Mouse (Mus musculus) forebrain, postnatal 0 days (tissue): ENCODE measurements around the gene Olfr1282. TPM values are rescaled to one million over a fixed set of nuclear protein-coding genes. Genes with fewer than 3 reads are reported as not detected.

ENCODE experiments used
- ATAC-seq: fragments of 200-750 bp; cut with Nextera tagmentation; 2 replicates; pipeline ENCODE4 v1.8.0; 2017; ENCODE audit warnings: mild to moderate bottlenecking, moderate library complexity
- DNase-seq: peaks from one replicate; pipeline ENCODE4 v3.0.0-alpha.2; 2015
- H3K27ac ChIP-seq: fragments of 300-500 bp; sonication (generic); 2 replicates; pipeline ENCODE4 v1.5.1; 2014; ENCODE audit warnings: low read depth, mild to moderate bottlenecking, antibody characterized with exemption, low read length, moderate library complexity, mixed read lengths
- H3K27me3 ChIP-seq: fragments of 300-500 bp; sonication (generic); 2 replicates; pipeline ENCODE4 v1.6.1; 2014; ENCODE audit warnings: mild to moderate bottlenecking, low read length, mixed read lengths; ENCODE audit not compliant: insufficient read depth
- H3K36me3 ChIP-seq: fragments of 300-500 bp; sonication (generic); 2 replicates; pipeline ENCODE4 v1.6.1; 2014; ENCODE audit warnings: mild to moderate bottlenecking, moderate library complexity; ENCODE audit not compliant: insufficient read depth
- H3K4me1 ChIP-seq: fragments of 300-500 bp; sonication (generic); 2 replicates; pipeline ENCODE4 v1.6.1; 2014; ENCODE audit warnings: antibody characterized with exemption; ENCODE audit not compliant: insufficient read depth
- H3K4me2 ChIP-seq: fragments of 300-500 bp; sonication (generic); 2 replicates; pipeline ENCODE4 v1.6.1; 2014; ENCODE audit warnings: low read depth, mild to moderate bottlenecking, moderate library complexity
- H3K4me3 ChIP-seq: fragments of 300-500 bp; sonication (generic); 2 replicates; pipeline ENCODE4 v1.5.1; 2014; ENCODE audit warnings: low read depth, low read length, mixed read lengths
- H3K9ac ChIP-seq: fragments of 300-500 bp; sonication (generic); 2 replicates; pipeline ENCODE4 v1.6.1; 2014; ENCODE audit warnings: mild to moderate bottlenecking
- H3K9me3 ChIP-seq: fragments of 300-500 bp; sonication (generic); 2 replicates; pipeline ENCODE4 v1.6.1; 2016; ENCODE audit warnings: low read length
- CTCF ChIP-seq: sonication (generic); IDR thresholded peaks from 2 replicates; pipeline ENCODE4 v1.5.1; 2016; ENCODE audit warnings: antibody characterized with exemption, control low read depth, low read depth
- polyA plus RNA-seq: library from polyadenylated mRNA; unstranded; fragments of >200 nt; fragmentation: Nextera tagmentation; extraction: Ambion mirVana; gene quantifications from 2 replicates; pipeline ENCODE4 v1.2.1, GENCODE M21; 2015
- total RNA-seq: library from RNA; depleted of rRNA; stranded (reverse); fragments of >200 nt; gene quantifications from 2 replicates; pipeline ENCODE4 v1.2.3, GENCODE M21; 2014; rRNA removed

The Olfr1282 gene
- total and polyA plus RNA-seq, 2 experiments from 2014 or later: not detected

DNA sequence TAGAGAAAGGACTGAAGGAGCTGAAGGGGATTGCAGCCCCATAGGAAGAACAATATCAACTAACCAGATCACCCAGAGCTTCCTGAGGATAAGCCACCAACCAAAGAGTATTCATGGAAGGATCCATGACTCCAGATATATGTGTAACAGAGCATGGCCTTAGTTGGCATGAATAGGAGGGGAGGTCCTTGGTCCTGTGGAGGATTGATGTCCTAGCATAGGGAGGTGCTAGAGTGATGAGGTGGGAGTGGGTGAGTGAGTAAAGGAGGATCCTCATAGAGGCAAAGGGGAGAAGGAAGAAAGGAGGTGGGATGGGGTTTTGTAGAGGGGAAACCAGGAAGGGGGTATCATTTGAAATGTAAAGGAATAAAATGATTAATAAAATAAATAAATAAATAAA lies 37.3 kb downstream of the Olfr1282 start:
- DNase-seq (no peak), ATAC-seq (no peak)
- Histone ChIP-seq H3K9ac (no peak overlapping the region), H3K4me1 (no peaks in the 10 kb centered on the region), H3K36me3 (no peaks in the 10 kb centered on the region), H3K4me3 (no peak overlapping the region), H3K27ac (no peak overlapping the region), H3K27me3 (no peaks in the 10 kb centered on the region), H3K9me3 (no peaks in the 10 kb centered on the region), H3K4me2 (no peak overlapping the region)
- TF ChIP-seq CTCF: no peak

- ATAC-seq (no peak), DNase-seq (no peak)
- H3K4me2 ChIP-seq: no peak within 1 kb of the TSS
- H3K27me3 ChIP-seq: no peaks in the 10 kb centered on the region
- H3K9ac ChIP-seq: no peak within 1 kb of the TSS
- no peak for TF ChIP-seq CTCF
- H3K36me3 ChIP-seq: no peaks in the 10 kb centered on the region
- H3K27ac ChIP-seq: no peak within 1 kb of the TSS
- no peaks in the 10 kb centered on the region for H3K4me1 ChIP-seq
- H3K9me3 ChIP-seq: no peaks in the 10 kb centered on the region
- no peak within 1 kb of the TSS for H3K4me3 ChIP-seq
These were observed 46.0 kb downstream of the Olfr1282 start, which contains the start of gene Olfr1278 for GRCm38 (mm10) chr2:111289836-111290235. Olfr1278 (plus strand) TSS chr2:111290136.

Other genes with a start within 250 kb of the Olfr1282 start
- gene Gm13941, start 230.1 kb downstream of the Olfr1282 start, total RNA-seq: not detected in 2 replicates
- not detected in 2 replicates for gene Gm13941, start 230.1 kb downstream of the Olfr1282 start, polyA plus RNA-seq
- not detected in 2 replicates for gene Gm15130, start 183.1 kb downstream of the Olfr1282 start, total RNA-seq
- not detected in 2 replicates for gene Gm15130, start 183.1 kb downstream of the Olfr1282 start, polyA plus RNA-seq
- not detected in 2 replicates for gene 4930430A15Rik, start 106.5 kb downstream of the Olfr1282 start, total RNA-seq
- not detected in 2 replicates for gene 4930430A15Rik, start 106.5 kb downstream of the Olfr1282 start, polyA plus RNA-seq
- gene Olfr1275, start 100.8 kb downstream of the Olfr1282 start, total RNA-seq: not detected in 2 replicates
- not detected in 2 replicates for gene Olfr1275, start 100.8 kb downstream of the Olfr1282 start, polyA plus RNA-seq
- gene Olfr1276, start 81.6 kb downstream of the Olfr1282 start, total RNA-seq: not detected in 2 replicates
- gene Olfr1276, start 81.6 kb downstream of the Olfr1282 start, polyA plus RNA-seq: not detected in 2 replicates
- not detected in 2 replicates for gene Olfr1277, start 62.0 kb downstream of the Olfr1282 start, total RNA-seq
- gene Olfr1277, start 62.0 kb downstream of the Olfr1282 start, polyA plus RNA-seq: not detected in 2 replicates
- gene Olfr1278, start 45.9 kb downstream of the Olfr1282 start, total RNA-seq: not detected in 2 replicates
- not detected in 2 replicates for gene Olfr1278, start 45.9 kb downstream of the Olfr1282 start, polyA plus RNA-seq
- gene Olfr1279, start 35.4 kb downstream of the Olfr1282 start, total RNA-seq: not detected in 2 replicates
- gene Olfr1279, start 35.4 kb downstream of the Olfr1282 start, polyA plus RNA-seq: not detected in 2 replicates
- gene Olfr1280, start 22.1 kb downstream of the Olfr1282 start, total RNA-seq: not detected in 2 replicates
- not detected in 2 replicates for gene Olfr1280, start 22.1 kb downstream of the Olfr1282 start, polyA plus RNA-seq
- gene Olfr1281, start 9.6 kb downstream of the Olfr1282 start, total RNA-seq: not detected in 2 replicates
- gene Olfr1281, start 9.6 kb downstream of the Olfr1282 start, polyA plus RNA-seq: not detected in 2 replicates
- gene Olfr1283, start 30.7 kb upstream of the Olfr1282 start, total RNA-seq: not detected in 2 replicates
- gene Olfr1283, start 30.7 kb upstream of the Olfr1282 start, polyA plus RNA-seq: not detected in 2 replicates
- gene Olfr1284, start 39.4 kb upstream of the Olfr1282 start, total RNA-seq: not detected in 2 replicates
- gene Olfr1284, start 39.4 kb upstream of the Olfr1282 start, polyA plus RNA-seq: not detected in 2 replicates
- not detected in 2 replicates for gene Olfr1286, start 87.0 kb upstream of the Olfr1282 start, total RNA-seq
- gene Olfr1286, start 87.0 kb upstream of the Olfr1282 start, polyA plus RNA-seq: not detected in 2 replicates
- gene Olfr1287, start 113.1 kb upstream of the Olfr1282 start, total RNA-seq: not detected in 2 replicates
- not detected in 2 replicates for gene Olfr1287, start 113.1 kb upstream of the Olfr1282 start, polyA plus RNA-seq
- gene Olfr1288, start 138.0 kb upstream of the Olfr1282 start, total RNA-seq: not detected in 2 replicates
- not detected in 2 replicates for gene Olfr1288, start 138.0 kb upstream of the Olfr1282 start, polyA plus RNA-seq
- not detected in 2 replicates for gene Olfr1289, start 144.7 kb upstream of the Olfr1282 start, total RNA-seq
- gene Olfr1289, start 144.7 kb upstream of the Olfr1282 start, polyA plus RNA-seq: not detected in 2 replicates
- not detected in 2 replicates for gene Olfr1290, start 157.8 kb upstream of the Olfr1282 start, total RNA-seq
- not detected in 2 replicates for gene Olfr1290, start 157.8 kb upstream of the Olfr1282 start, polyA plus RNA-seq
- gene Olfr1291-ps1, start 161.1 kb upstream of the Olfr1282 start, total RNA-seq: not detected in 2 replicates
- not detected in 2 replicates for gene Olfr1291-ps1, start 161.1 kb upstream of the Olfr1282 start, polyA plus RNA-seq
- not detected in 2 replicates for gene Olfr1293-ps, start 189.1 kb upstream of the Olfr1282 start, total RNA-seq
- not detected in 2 replicates for gene Olfr1293-ps, start 189.1 kb upstream of the Olfr1282 start, polyA plus RNA-seq
- not detected in 2 replicates for gene Olfr1294, start 204.2 kb upstream of the Olfr1282 start, total RNA-seq
- gene Olfr1294, start 204.2 kb upstream of the Olfr1282 start, polyA plus RNA-seq: not detected in 2 replicates
- gene Olfr1295, start 233.6 kb upstream of the Olfr1282 start, total RNA-seq: not detected in 2 replicates
- gene Olfr1295, start 233.6 kb upstream of the Olfr1282 start, polyA plus RNA-seq: not detected in 2 replicates